Mouse (Mus musculus) ES-E14 (cell line): ENCODE measurements around the gene Gm35549. TPM values are rescaled to one million over a fixed set of nuclear protein-coding genes. Genes with fewer than 3 reads are reported as not detected.

Experiments used
- DNase-seq: peaks from one replicate; pipeline ENCODE4 v3.0.0-alpha.2; 2013; ENCODE audit warnings: low read depth, low spot score
- H3K27ac ChIP-seq: 2 replicates; pipeline ENCODE4 v1.5.1; 2012; ENCODE audit warnings: low read depth, mild to moderate bottlenecking, low read length, moderate library complexity, mixed read lengths; ENCODE audit not compliant: poor library complexity, insufficient read depth, severe bottlenecking
- H3K36me3 ChIP-seq: 2 replicates; pipeline ENCODE4 v1.6.1; 2012; ENCODE audit warnings: mild to moderate bottlenecking, low read length, moderate library complexity, mixed read lengths; ENCODE audit not compliant: control insufficient read depth, poor library complexity, insufficient read depth, severe bottlenecking
- H3K4me1 ChIP-seq, 2 experiments: fragments of 150-350 bp in 1 of 2; sonication (generic) in 1 of 2; 2 replicates each; pipeline ENCODE4 v1.6.1; 2012; ENCODE audit warnings: low read length in 2 of 2, mild to moderate bottlenecking in 1 of 2, mixed read lengths in 1 of 2; ENCODE audit not compliant: control insufficient read depth in 2 of 2, insufficient read depth in 2 of 2, poor library complexity in 1 of 2
- H3K4me3 ChIP-seq, 2 experiments: fragments of 150-350 bp in 1 of 2; sonication (generic) in 1 of 2; 2 replicates each; pipeline ENCODE4 v1.5.1; 2012; ENCODE audit warnings: low read length in 2 of 2, low read depth in 1 of 2, mild to moderate bottlenecking in 1 of 2, mixed read lengths in 1 of 2; ENCODE audit not compliant: insufficient read depth in 1 of 2, poor library complexity in 1 of 2, severe bottlenecking in 1 of 2
- H3K9ac ChIP-seq: 2 replicates; pipeline ENCODE4 v1.6.1; 2012; ENCODE audit warnings: low read depth, mild to moderate bottlenecking, low read length, mixed read lengths; ENCODE audit not compliant: poor library complexity, insufficient read depth, severe bottlenecking
- H3K9me3 ChIP-seq: fragments of 150-350 bp; sonication (generic); 2 replicates; pipeline ENCODE4 v1.6.1; 2012; ENCODE audit warnings: low read depth, mild to moderate bottlenecking, low read length; ENCODE audit not compliant: control insufficient read depth, insufficient read depth
- CHD2 ChIP-seq: IDR thresholded peaks from 2 replicates; pipeline ENCODE4 v1.6.1; 2014; ENCODE audit warnings: mild to moderate bottlenecking, low read depth, low read length, inconsistent platforms
- HCFC1 ChIP-seq: IDR thresholded peaks from 2 replicates; pipeline ENCODE4 v1.6.1; 2012; ENCODE audit warnings: low read length, inconsistent platforms, borderline replicate concordance; ENCODE audit not compliant: insufficient read depth
- MAFK ChIP-seq: IDR thresholded peaks from 2 replicates; pipeline ENCODE4 v1.6.1; 2014; ENCODE audit warnings: mild to moderate bottlenecking, low read depth, low read length, inconsistent platforms; ENCODE audit not compliant: insufficient read depth
- ZC3H11A ChIP-seq: IDR thresholded peaks from 2 replicates; pipeline ENCODE4 v1.6.1; 2012; ENCODE audit warnings: low read depth, mild to moderate bottlenecking, inconsistent platforms, low read length, borderline replicate concordance
- ZNF384 ChIP-seq: IDR thresholded peaks from 2 replicates; pipeline ENCODE4 v1.6.1; 2012; ENCODE audit warnings: low read depth, low read length, inconsistent platforms
- in situ Hi-C, 2 experiments: fragments of 600-800 bp; cut with MboI; formaldehyde crosslinking; loops; one replicate each; pipeline ENCODE4 v1.15.1; 2025; ENCODE audit warnings: low sequenced_read_pairs in 2 of 2, inconsistent platforms in 1 of 2; ENCODE audit not compliant: unreplicated experiment in 2 of 2
- total RNA-seq: library from RNA; depleted of rRNA; stranded (reverse); fragments of 300-350 nt; gene quantifications from 2 replicates; pipeline ENCODE4 v1.2.3, GENCODE M21; 2012

Gm35549 gene
- total RNA-seq, 1 experiment, result 0.27 TPM

DNA sequence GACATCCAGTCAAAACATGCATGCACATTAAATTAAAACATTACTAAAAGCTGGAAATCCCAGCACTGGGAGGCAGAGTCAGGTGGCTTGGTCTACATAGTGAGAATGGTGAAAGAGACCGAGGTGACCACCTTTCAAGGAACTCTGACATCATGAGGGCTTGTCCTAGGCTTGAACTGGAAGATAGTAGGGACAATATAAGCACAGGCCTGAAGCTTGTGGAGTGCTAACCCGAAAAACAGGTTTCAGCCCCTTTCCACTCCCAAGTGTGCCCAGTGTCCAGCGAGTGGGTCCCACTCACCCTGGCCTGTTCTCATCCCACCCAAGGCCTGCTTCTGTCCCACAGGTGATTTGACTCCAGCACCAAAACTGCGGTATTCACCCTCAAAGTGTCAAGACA lies 6.6 kb downstream of the Gm35549 start:
- no peak overlapping the region for H3K9ac ChIP-seq
- H3K9me3 ChIP-seq, result no peaks in the 10 kb centered on the region
- H3K27ac ChIP-seq, result no peak overlapping the region
- 0 out of 4 replicates have a peak overlapping the region, but pooled peaks of 1 of the 2 experiments have one; percentile 21 for H3K4me3 ChIP-seq
- in situ Hi-C loops, result no loop called here
- TF ChIP-seq MAFK, result no peak
- no peak for TF ChIP-seq ZC3H11A
- no peak for TF ChIP-seq CHD2
- no peak for TF ChIP-seq HCFC1
- no peak for TF ChIP-seq ZNF384
- DNase-seq, result no peak
- H3K36me3 ChIP-seq, result no peaks in the 10 kb centered on the region
- peaks cover 5 to 7% of the 10 kb centered on the region in 2 experiments; a peak in 3 of 4 replicates for H3K4me1 ChIP-seq

GRCm38 (mm10) chr9:122836790-122837189 lies 7.0 kb downstream of the Gm35549 start:
- in situ Hi-C loops, result no loop called here
- no peaks in the 10 kb centered on the region for H3K9me3 ChIP-seq
- no peak for DNase-seq
- no peaks in the 10 kb centered on the region for H3K36me3 ChIP-seq
- H3K27ac ChIP-seq, result no peak overlapping the region
- H3K4me1 ChIP-seq, result peaks cover 5 to 7% of the 10 kb centered on the region in 2 experiments; a peak in 3 of 4 replicates
- H3K4me3 ChIP-seq, result no peak overlapping the region
- TF ChIP-seq ZC3H11A (no peak), MAFK (no peak), ZNF384 (no peak), HCFC1 (no peak), CHD2 (no peak)
- no peak overlapping the region for H3K9ac ChIP-seq

DNA sequence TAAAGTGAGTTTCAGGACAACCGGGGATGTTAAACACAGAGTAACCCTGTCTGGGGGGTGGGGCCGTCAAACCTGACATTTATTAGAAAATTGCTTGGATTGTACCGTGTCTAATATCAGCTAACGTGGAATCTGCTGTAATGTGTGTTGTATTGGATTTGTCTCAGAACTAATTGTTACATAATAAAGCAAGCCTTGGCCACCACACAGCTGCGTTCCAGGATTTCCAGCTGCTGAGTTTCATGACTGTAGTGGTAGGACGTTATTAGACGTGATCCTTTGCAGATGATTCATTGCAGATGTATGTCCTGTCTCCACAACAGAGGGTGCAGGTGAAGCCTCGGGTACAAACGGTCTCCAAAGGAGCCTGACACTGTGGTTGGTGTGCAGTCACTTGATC lies 7.7 kb downstream of the Gm35549 start:
- no peak for DNase-seq
- Histone ChIP-seq H3K27ac (no peak overlapping the region), H3K4me1 (peaks cover 5 to 8% of the 10 kb centered on the region in 2 experiments; a peak in 3 of 4 replicates), H3K4me3 (no peak overlapping the region), H3K36me3 (no peaks in the 10 kb centered on the region), H3K9ac (no peak overlapping the region), H3K9me3 (no peaks in the 10 kb centered on the region)
- TF ChIP-seq ZC3H11A (no peak), CHD2 (no peak), ZNF384 (no peak), MAFK (no peak), HCFC1 (no peak)
- in situ Hi-C loops, result no loop called here

DNA sequence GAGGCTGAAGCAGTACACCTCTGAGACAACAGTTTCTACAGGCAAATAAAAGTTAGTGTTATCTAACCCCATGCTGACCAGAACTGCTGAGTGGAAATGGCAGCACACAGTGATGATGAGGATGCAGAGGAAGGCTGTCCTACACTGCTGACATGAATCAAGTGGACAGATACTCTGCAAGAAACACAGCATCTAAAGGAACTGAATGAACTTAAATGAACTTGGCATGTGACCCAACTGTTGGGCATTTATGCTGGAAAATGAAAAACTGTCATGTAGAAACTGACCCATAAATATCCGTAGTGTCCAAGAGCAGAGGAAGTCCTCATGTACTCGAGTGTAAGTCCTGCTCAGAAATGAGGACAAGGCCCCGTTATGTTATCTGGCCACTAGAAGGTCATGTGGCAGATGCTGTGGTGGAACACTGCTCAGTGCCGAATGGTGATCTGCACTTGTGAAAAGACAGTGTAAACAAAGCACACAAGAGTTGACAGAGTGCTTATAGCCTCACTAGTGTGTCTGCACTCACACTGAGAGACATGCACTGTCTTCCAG lies 13.9 kb downstream of the Gm35549 start:
- no peak for DNase-seq
- no peak overlapping the region for H3K27ac ChIP-seq
- H3K36me3 ChIP-seq, result no peaks in the 10 kb centered on the region
- in situ Hi-C loops, result no loop called here
- no peak overlapping the region for H3K9ac ChIP-seq
- H3K9me3 ChIP-seq, result no peaks in the 10 kb centered on the region
- H3K4me3 ChIP-seq, result no peak overlapping the region
- TF ChIP-seq HCFC1 (no peak), ZNF384 (no peak)
- H3K4me1 ChIP-seq, result peaks cover 0 to 2% of the 10 kb centered on the region in 2 experiments; a peak in 1 of 4 replicates

GRCm38 (mm10) chr9:122826743-122827142 lies 17.1 kb downstream of the Gm35549 start:
- Histone ChIP-seq H3K9ac (no peak overlapping the region), H3K9me3 (no peaks in the 10 kb centered on the region), H3K27ac (no peak overlapping the region), H3K4me1 (peaks cover 0 to 4% of the 10 kb centered on the region in 2 experiments; a peak in 2 of 4 replicates), H3K4me3 (no peak overlapping the region), H3K36me3 (no peaks in the 10 kb centered on the region)
- in situ Hi-C loops, result no loop called here
- DNase-seq, result no peak
- TF ChIP-seq CHD2, result no peak
- TF ChIP-seq MAFK, result no peak
- TF ChIP-seq ZC3H11A, result no peak
- TF ChIP-seq HCFC1, result no peak
- TF ChIP-seq ZNF384, result no peak
